Mouse (Mus musculus) embryonic facial prominence, embryonic 10.5 days (tissue): ENCODE measurements around the gene Traf3. TPM values are rescaled to one million over a fixed set of nuclear protein-coding genes. Genes with fewer than 3 reads are reported as not detected.

ENCODE experiments used
- DNase-seq: peaks from one replicate; pipeline ENCODE4 v3.0.0-alpha.2; 2017; ENCODE audit warnings: low spot score
- H3K27ac ChIP-seq: fragments of 300-500 bp; sonication (generic); replicated peaks from 2 replicates; pipeline ENCODE4 v1.5.1; 2016; ENCODE audit warnings: mild to moderate bottlenecking
- H3K27me3 ChIP-seq: fragments of 300-500 bp; sonication (generic); replicated peaks from 2 replicates; pipeline ENCODE4 v1.6.1; 2016; ENCODE audit warnings: low read depth, mild to moderate bottlenecking; ENCODE audit not compliant: poor library complexity, severe bottlenecking
- H3K36me3 ChIP-seq: fragments of 300-500 bp; sonication (generic); replicated peaks from 2 replicates; pipeline ENCODE4 v1.6.1; 2016; ENCODE audit warnings: mild to moderate bottlenecking, moderate library complexity
- H3K4me1 ChIP-seq: fragments of 300-500 bp; sonication (generic); 2 replicates; pipeline ENCODE4 v1.6.1; 2016
- H3K4me3 ChIP-seq: fragments of 300-500 bp; sonication (generic); 2 replicates; pipeline ENCODE4 v1.5.1; 2016; ENCODE audit warnings: mild to moderate bottlenecking, moderate library complexity
- H3K9me3 ChIP-seq: fragments of 300-500 bp; sonication (generic); 2 replicates; pipeline ENCODE4 v1.6.1; 2016; ENCODE audit warnings: mild to moderate bottlenecking
- WGBS: fragments of 180-500 bp; shearing (Covaris S2); methylation state at CpG from one replicate; pipeline ENCODE4 v1.1.7; 2016; 5-methylcytosine and 5-hydroxymethylcytosine counted together
- polyA plus RNA-seq: library from polyadenylated mRNA; unstranded; fragments of >200 nt; fragmentation: Nextera tagmentation; extraction: Ambion mirVana; gene quantifications from 2 replicates; pipeline ENCODE4 v1.2.1, GENCODE M21; 2016

Traf3 gene
- polyA plus RNA-seq, 1 experiment from 2014 or later = 9.5 TPM

- Histone ChIP-seq H3K9me3 (no peaks in the 10 kb centered on the region), H3K4me3 (no peak overlapping the region), H3K27me3 (peaks cover 6% of the 10 kb centered on the region; the same call in 1 of the 2 replicates), H3K27ac (no peak overlapping the region), H3K4me1 (peaks cover 53% of the 10 kb centered on the region), H3K36me3 (no peaks in the 10 kb centered on the region)
- WGBS = 94% methylated on average over 10 of the region's 10 CpGs
- DNase-seq = no peak
These were observed 5.3 kb upstream of the Traf3 start for GRCm38 (mm10) chr12:111160871-111161270.

- Histone ChIP-seq H3K4me3 (peak overlapping the region; percentile 45), H3K9me3 (no peaks in the 10 kb centered on the region), H3K36me3 (no peaks in the 10 kb centered on the region), H3K27ac (peak overlapping the region; percentile 89), H3K4me1 (peaks cover 54% of the 10 kb centered on the region), H3K27me3 (peaks cover 6% of the 10 kb centered on the region; the same call in 1 of the 2 replicates)
- WGBS = 36% methylated on average over 7 of the region's 7 CpGs
- no peak for DNase-seq
These were observed 4.2 kb upstream of the Traf3 start for GRCm38 (mm10) chr12:111161943-111162311.

GRCm38 (mm10) chr12:111162312-111163061 lies 3.7 kb upstream of the Traf3 start:
- no peaks in the 10 kb centered on the region for H3K9me3 ChIP-seq
- peak; percentile 73 for DNase-seq
- peaks cover 58% of the 10 kb centered on the region for H3K4me1 ChIP-seq
- H3K4me3 ChIP-seq = peak overlapping the region; percentile 45
- peak overlapping the region; percentile 89 for H3K27ac ChIP-seq
- H3K36me3 ChIP-seq = no peaks in the 10 kb centered on the region
- H3K27me3 ChIP-seq = peaks cover 6% of the 10 kb centered on the region; the same call in 1 of the 2 replicates
- WGBS = 10% methylated on average over 16 of the region's 16 CpGs

- H3K4me1 ChIP-seq = peaks cover 68% of the 10 kb centered on the region
- DNase-seq = peak; percentile 89
- peak overlapping the region; percentile 50 for H3K4me3 ChIP-seq
- no peaks in the 10 kb centered on the region for H3K9me3 ChIP-seq
- peak overlapping the region; percentile 89 for H3K27ac ChIP-seq
- no peaks in the 10 kb centered on the region for H3K36me3 ChIP-seq
- 5% methylated on average over 13 of the region's 13 CpGs for WGBS
- peaks cover 6% of the 10 kb centered on the region; the same call in 1 of the 2 replicates for H3K27me3 ChIP-seq
These were observed 1.8 kb upstream of the Traf3 start for GRCm38 (mm10) chr12:111164310-111164751.

- peaks cover 59% of the 10 kb centered on the region for H3K4me1 ChIP-seq
- H3K27ac ChIP-seq = peak overlapping the region; percentile 90
- no peaks in the 10 kb centered on the region for H3K9me3 ChIP-seq
- 68% methylated on average over 10 of the region's 10 CpGs for WGBS
- H3K27me3 ChIP-seq = peaks cover 6% of the 10 kb centered on the region; the same call in 1 of the 2 replicates
- no peaks in the 10 kb centered on the region for H3K36me3 ChIP-seq
- DNase-seq = peak; percentile 61
- peak overlapping the region; percentile 88 for H3K4me3 ChIP-seq
These were observed 891 bp upstream of the Traf3 start for GRCm38 (mm10) chr12:111165146-111165812.

GRCm38 (mm10) chr12:111166681-111167289 lies 615 bp downstream of the Traf3 start:
- Histone ChIP-seq H3K36me3 (peaks cover 6% of the 10 kb centered on the region), H3K27ac (peak overlapping the region; percentile 90), H3K4me1 (peaks cover 55% of the 10 kb centered on the region), H3K4me3 (peak overlapping the region; percentile 88), H3K9me3 (no peaks in the 10 kb centered on the region), H3K27me3 (no peaks in the 10 kb centered on the region)
- WGBS = under 1% methylated on average over 48 of the region's 48 CpGs
- peak; percentile 55 for DNase-seq

- H3K27me3 ChIP-seq = no peaks in the 10 kb centered on the region
- no peak for DNase-seq
- H3K36me3 ChIP-seq = peaks cover 20% of the 10 kb centered on the region
- H3K4me3 ChIP-seq = no peak overlapping the region
- peaks cover 34% of the 10 kb centered on the region for H3K4me1 ChIP-seq
- WGBS = 92% methylated on average over 4 of the region's 4 CpGs
- H3K9me3 ChIP-seq = no peaks in the 10 kb centered on the region
- no peak overlapping the region for H3K27ac ChIP-seq
These were observed 2.7 kb downstream of the Traf3 start for GRCm38 (mm10) chr12:111168891-111169290.

GRCm38 (mm10) chr12:111178772-111179171 lies 12.6 kb downstream of the Traf3 start:
- no peak for DNase-seq
- Histone ChIP-seq H3K9me3 (no peaks in the 10 kb centered on the region), H3K4me1 (no peaks in the 10 kb centered on the region; the same call in 1 of the 2 replicates), H3K4me3 (no peak overlapping the region), H3K27me3 (no peaks in the 10 kb centered on the region), H3K27ac (no peak overlapping the region), H3K36me3 (peaks cover 24% of the 10 kb centered on the region)
- WGBS = 78% methylated on average over 4 of the region's 4 CpGs

- no peak overlapping the region for H3K27ac ChIP-seq
- H3K4me1 ChIP-seq = no peaks in the 10 kb centered on the region; the same call in 1 of the 2 replicates
- H3K9me3 ChIP-seq = no peaks in the 10 kb centered on the region
- DNase-seq = no peak
- H3K36me3 ChIP-seq = peaks cover 9% of the 10 kb centered on the region
- no peak overlapping the region for H3K4me3 ChIP-seq
- 87% methylated on average over 5 of the region's 5 CpGs for WGBS
- H3K27me3 ChIP-seq = no peaks in the 10 kb centered on the region
These were observed 15.7 kb downstream of the Traf3 start for GRCm38 (mm10) chr12:111181848-111182247.

- no peak for DNase-seq
- no peak overlapping the region for H3K27ac ChIP-seq
- no peak overlapping the region for H3K4me3 ChIP-seq
- H3K27me3 ChIP-seq = no peaks in the 10 kb centered on the region
- 96% methylated on average over 6 of the region's 6 CpGs for WGBS
- H3K9me3 ChIP-seq = no peaks in the 10 kb centered on the region
- H3K4me1 ChIP-seq = no peaks in the 10 kb centered on the region; the same call in 1 of the 2 replicates
- H3K36me3 ChIP-seq = peaks cover 9% of the 10 kb centered on the region
These were observed 16.2 kb downstream of the Traf3 start for GRCm38 (mm10) chr12:111182378-111182777.

GRCm38 (mm10) chr12:111184476-111184875 lies 18.3 kb downstream of the Traf3 start, which contains the start of gene 4930595D18Rik:
TSS of gene 4930595D18Rik (minus strand) at chr12:111184491.
- Histone ChIP-seq H3K4me3 (no peak within 1 kb of the TSS), H3K4me1 (no peaks in the 10 kb centered on the region; the same call in 1 of the 2 replicates), H3K27me3 (no peaks in the 10 kb centered on the region), H3K27ac (no peak within 1 kb of the TSS), H3K36me3 (peaks cover 6% of the 10 kb centered on the region; the same call in 1 of the 2 replicates), H3K9me3 (no peaks in the 10 kb centered on the region)
- no peak for DNase-seq
- WGBS = 83% methylated on average over 5 of the region's 5 CpGs

GRCm38 (mm10) chr12:111186986-111187385 lies 20.8 kb downstream of the Traf3 start:
- H3K4me1 ChIP-seq = no peaks in the 10 kb centered on the region
- no peak overlapping the region for H3K4me3 ChIP-seq
- H3K36me3 ChIP-seq = peaks cover 7% of the 10 kb centered on the region
- H3K27me3 ChIP-seq = no peaks in the 10 kb centered on the region
- DNase-seq = no peak
- 91% methylated on average over 3 of the region's 3 CpGs for WGBS
- H3K9me3 ChIP-seq = no peaks in the 10 kb centered on the region
- no peak overlapping the region for H3K27ac ChIP-seq
